Mouse (Mus musculus) retina, postnatal 1 day (tissue): ENCODE measurements at regions not wholly inside any gene's neighbourhood (a gene's known extent, or its start where the extent isn't known, plus 50 kb on each side); places are given as distances from the start of the nearest gene placed in this dataset.

Experiments
- DNase-seq: peaks from one replicate; pipeline ENCODE4 v3.0.0-alpha.2; 2012

- no peak for DNase-seq
These were observed 560.1 kb upstream of the Cdh18 start for GRCm38 (mm10) chr15:21988676-21989075.

- DNase-seq = no peak
These were observed 555.5 kb upstream of the Cdh18 start for GRCm38 (mm10) chr15:21993309-21993708.

- DNase-seq = no peak
These were observed 553.5 kb upstream of the Cdh18 start for GRCm38 (mm10) chr15:21995121-21995826.

DNA sequence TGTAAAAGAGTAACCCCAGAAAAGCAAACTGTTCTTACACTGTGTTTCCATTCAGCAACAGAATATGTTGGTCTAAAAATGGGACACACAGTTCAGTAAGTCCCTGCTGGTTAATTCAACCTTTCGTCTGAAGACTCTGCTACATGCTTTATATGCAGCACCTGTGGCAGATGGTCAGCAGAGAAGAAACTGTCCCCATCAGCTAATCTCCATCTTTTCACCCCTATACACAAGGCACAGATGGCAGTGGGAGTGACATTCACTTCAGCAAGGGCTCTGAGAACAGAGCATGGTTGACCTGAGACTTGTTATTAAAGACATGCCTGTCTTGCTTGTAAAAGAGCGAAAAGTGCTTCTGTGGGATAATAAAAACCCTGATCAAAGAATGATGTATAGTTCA lies 528.8 kb upstream of the Cdh18 start:
- no peak for DNase-seq

DNA sequence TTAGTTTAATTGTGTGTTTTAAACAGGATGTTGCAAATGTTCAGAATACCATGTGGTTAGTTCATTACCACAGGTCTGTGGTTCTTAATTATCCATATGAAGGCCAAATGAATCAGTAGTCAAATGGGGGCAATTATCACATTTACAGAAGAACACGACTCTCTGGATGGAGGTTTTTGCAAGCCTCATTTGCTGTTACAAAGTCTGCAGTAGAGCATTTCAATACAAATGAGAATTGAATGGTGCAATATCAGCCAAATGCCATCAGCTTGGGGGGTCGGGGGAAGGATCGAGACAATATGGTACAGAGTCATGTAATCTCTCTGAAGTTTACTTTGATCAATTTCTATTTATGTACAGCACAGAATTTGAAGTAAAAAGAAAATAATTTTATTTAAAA lies 518.6 kb upstream of the Cdh18 start:
- no peak for DNase-seq

GRCm38 (mm10) chr15:22046423-22046822 lies 502.4 kb upstream of the Cdh18 start:
- DNase-seq = no peak

DNA sequence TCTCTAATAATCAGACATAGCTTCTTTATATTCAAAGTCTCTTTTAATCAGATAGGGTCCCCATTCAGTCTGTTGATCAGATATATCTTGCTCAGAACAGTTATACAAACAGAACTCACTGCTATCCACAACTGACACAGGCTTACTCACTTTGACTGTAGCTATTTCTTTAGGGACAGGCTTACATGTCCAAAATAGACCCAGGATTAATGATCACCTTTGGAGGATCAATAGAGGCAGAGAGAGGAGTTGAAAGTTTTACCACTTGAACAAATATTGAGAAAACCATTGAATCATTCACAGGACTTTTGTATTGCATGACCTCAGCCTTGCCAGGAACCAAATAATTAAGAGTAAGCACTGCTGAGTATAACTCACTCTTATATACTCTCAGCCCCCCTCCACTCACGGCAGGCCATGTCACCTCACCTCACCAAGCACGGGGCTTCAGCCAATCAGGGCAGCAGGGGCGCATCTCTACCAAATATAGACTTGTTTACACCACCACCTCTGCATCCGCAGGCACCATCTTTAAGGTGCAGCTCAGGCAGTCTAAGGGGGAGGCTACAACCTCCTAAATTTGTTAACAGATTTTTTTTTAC lies 501.8 kb upstream of the Cdh18 start:
- DNase-seq = no peak

- no peak for DNase-seq
These were observed 462.0 kb upstream of the Cdh18 start for GRCm38 (mm10) chr15:22086856-22087255.

DNA sequence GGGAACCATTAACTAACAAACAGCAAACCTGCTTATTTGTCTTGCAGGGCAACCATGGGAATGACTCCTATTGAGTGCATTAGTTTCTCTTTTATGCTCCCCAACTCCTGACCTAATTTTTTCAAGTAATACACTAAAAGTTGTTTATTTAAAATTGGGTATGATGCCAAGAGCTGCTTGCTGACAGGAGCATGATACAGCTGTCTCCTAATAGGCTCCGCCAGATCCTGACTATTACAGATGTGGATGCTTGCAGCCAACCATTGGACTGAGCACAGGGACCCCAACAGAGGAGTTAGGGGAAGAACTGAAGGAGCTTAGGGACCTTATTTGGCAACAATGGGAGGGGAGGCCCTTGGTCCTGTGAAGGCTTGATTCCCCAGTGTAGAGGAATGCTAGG lies 427.1 kb upstream of the Cdh18 start:
- no peak for DNase-seq

- DNase-seq = no peak
These were observed 396.8 kb upstream of the Cdh18 start for GRCm38 (mm10) chr15:22151894-22152494.

DNA sequence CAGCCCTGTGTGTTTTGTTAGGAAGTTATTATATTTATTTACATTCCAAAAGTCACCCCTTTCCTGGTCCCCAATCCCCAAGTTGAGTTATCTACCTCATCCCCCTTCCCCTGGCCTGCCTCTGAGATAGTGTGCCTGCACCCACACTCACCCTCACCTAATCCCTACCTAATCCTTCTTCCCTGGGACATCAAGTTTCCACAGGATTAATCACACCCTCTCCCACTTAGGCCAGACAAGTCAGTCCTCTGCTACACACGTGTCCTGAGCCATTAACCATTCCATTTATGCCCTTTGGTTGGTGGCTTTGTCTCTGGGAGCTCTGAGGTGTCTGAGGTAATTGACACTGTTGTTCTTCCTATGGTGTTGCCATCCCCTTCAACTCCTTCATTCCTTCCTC lies 396.1 kb upstream of the Cdh18 start:
- DNase-seq = no peak

DNA sequence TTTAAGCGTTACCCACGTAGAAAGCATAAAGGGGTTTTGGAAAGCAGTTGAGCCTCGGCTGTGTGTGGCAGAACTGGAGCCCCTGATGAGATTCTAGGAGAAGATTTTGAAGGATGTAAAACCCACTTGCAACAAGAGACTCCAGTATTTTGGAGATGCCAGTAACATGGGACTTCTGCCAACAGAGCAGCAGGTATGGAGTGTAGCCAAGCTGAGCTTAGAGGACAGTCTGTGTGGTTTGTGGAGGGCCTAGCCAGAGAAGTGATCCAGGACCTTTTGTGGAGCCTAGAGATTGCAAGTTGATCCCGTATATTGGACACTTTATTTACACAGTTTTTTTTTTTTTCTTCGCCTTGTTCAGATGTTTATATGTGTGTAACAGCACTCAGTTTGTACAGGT lies 378.5 kb upstream of the Cdh18 start:
- no peak for DNase-seq

- no peak for DNase-seq
These were observed 339.8 kb upstream of the Cdh18 start for GRCm38 (mm10) chr15:22208991-22209390.

GRCm38 (mm10) chr15:22232629-22233028 lies 316.2 kb upstream of the Cdh18 start:
- DNase-seq = peak; percentile 60

DNA sequence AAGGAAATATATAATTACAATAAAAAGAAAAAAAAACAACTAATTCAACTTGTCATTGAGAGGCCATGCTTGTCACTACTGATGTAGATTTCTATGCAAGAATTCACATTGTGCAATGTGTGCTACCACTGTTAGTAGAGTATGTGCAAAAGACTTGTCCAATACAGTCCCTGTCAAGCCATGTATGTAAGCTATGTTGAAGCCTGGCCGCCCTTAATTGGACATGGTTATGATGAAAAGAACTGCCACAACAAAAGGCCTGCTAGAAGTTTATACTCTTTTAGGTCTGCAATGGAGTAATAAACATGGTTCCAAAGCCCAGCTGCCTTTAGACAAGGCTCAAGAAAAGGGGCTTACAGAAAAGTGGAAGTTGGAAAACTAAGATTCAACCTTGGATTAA lies 267.9 kb upstream of the Cdh18 start:
- peak; percentile 43 for DNase-seq

DNA sequence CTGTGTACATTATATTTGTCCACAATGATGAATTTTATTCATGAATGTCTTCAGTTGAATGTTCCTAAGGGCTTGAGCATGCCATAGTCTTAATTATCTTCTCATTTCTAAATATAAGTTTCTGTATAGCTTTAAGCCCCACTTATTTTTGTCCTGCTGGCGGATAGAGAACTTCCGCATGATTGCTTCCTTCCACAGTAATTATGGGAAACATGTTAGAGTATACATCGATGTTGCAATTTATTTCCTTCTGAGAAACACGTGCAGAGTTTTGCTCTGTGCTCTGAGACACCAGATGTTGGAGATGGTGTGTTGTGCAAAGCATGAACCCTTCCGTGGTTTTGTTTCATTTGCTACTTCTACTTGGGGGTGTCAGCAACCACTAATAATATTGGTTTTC lies 237.8 kb upstream of the Cdh18 start:
- DNase-seq = peak; percentile 60

DNA sequence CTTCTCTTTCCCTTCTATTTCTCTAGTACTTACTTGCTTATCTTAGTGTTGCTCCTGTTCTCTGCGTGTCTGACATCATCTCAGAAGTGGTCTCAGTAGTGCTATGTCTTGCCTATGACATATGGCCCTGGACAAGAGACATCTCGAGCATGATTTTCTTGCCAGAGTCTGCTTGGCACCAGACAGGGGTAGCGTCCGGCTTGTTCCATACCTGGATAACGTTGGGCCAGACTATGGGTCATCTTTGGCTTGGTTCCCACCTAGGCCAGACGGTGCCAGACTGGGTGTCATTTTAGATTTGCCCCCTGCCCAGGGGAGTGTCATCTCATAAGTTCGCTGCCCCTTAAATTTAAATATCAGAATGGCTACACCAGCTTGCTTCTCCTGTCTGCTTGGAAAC lies 229.8 kb upstream of the Cdh18 start:
- no peak for DNase-seq

- no peak for DNase-seq
These were observed 209.9 kb upstream of the Cdh18 start for GRCm38 (mm10) chr15:22338941-22339340.

DNA sequence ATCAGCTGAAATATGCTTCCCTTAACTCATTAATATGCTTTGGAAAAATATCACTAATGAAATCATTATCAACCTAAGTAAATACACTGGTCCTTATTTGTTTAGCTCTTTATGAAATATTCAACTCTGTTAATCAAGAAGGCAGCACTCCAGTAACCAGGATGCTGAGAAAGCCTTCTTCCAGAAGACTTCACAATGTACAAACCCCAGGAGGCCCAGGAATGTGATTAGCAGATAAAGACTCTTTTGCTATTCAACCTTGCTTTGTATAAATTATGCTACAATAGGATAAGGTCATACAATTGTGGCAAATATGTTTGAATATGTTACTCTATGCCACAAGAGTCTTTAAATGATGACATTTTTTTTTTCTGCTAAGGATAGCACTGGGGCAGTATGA lies 204.5 kb upstream of the Cdh18 start:
- DNase-seq = peak; percentile 35

DNA sequence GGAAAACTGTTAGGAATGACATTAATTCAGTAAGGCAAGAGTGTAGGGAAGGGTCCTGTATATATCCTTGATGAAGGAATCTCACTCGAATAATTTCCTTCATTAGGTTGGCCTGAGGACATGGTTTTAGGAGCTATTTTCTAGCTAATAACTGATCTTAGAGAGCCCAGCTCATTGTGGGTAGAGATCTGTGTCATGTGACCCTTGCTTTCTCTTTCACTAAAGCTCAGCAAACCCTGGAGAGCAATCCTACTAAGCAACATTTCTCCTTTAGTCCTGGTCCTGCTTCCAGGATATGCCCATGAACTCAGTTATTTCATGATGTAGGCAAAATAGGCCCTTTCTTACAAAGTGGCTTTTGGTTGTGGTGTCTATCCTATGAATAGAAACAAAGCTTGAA lies 197.3 kb upstream of the Cdh18 start:
- no peak for DNase-seq
